ENCODE assay signal across 12 mouse cellular contexts in the genomic region with DNA sequence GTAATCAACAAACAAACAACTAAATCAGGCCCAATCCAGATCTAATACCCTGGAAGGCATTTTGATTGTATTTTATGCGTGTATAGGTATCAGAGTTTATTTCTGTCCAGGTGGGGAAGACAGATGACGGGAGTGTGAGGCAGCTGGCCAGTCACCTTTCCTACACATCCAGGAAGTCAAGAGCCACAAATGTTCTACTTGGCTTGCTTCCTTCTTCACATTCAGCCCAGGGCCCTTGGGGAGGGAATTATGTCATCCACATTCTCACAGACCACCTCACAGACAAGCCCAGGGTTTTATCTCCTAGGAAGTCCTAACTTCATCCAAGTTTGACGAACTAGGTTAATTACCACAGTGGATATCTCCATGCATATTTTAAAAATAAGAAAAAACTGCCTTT.
DNase-seq lines count a peak whose midpoint lies in the region; ATAC-seq and TF ChIP-seq lines count a peak whose summit lies in the region.
"Had no signal": no experiment of that assay in that cellular context is flagged by ENCODE, and none has a peak within 500 bp of the region (broad histone marks: within the 10 kb centered on the region; RNA-seq: fewer than 3 reads in every experiment).

No protein-coding gene starts in this region.

- intact Hi-C loops in gastrocnemius, adult 2 months (cut with DNase I): no loop called here
- intact Hi-C loops in gastrocnemius, postnatal 36 days (cut with DNase I): no loop called here

- H3K27me3 ChIP-seq in lung, embryonic 16.5 days (ENCODE audit: control insufficient read depth, insufficient read depth, low read depth, low read length): no peaks in the 10 kb centered on the region
- H3K27me3 ChIP-seq in embryonic facial prominence, embryonic 15.5 days: no peaks in the 10 kb centered on the region
- no peaks in the 10 kb centered on the region for H3K27me3 ChIP-seq in intestine, embryonic 16.5 days (replicated peaks; ENCODE audit: control insufficient read depth, insufficient read depth, low read length)
- H3K27me3 ChIP-seq: liver, embryonic 15.5 days had no signal

- DNase-seq in gastrocnemius, adult 2 months: no peak
- no peak for DNase-seq in gastrocnemius, postnatal 36 days
- DNase-seq in lung, postnatal 10 days: no peak
- no peak for DNase-seq in Muller cell, postnatal 12 days (ENCODE audit: inconsistent ontology term)
- no peak for DNase-seq in neural tube, embryonic 10.5 days (ENCODE audit: extremely low spot score, low spot score)
- DNase-seq: adrenal gland, postnatal 14 days; kidney, postnatal 25 days; thymus, postnatal 14 days had no signal

- H3K27ac ChIP-seq in gastrocnemius, adult 2 months: peak overlapping the region; percentile 59
- H3K27ac ChIP-seq in lung, embryonic 16.5 days (ENCODE audit: low read length): peak overlapping the region; percentile 70
- H3K27ac ChIP-seq in embryonic facial prominence, embryonic 15.5 days (replicated peaks): peak overlapping the region; percentile 63; the same call in 1 of the 2 replicates
- H3K27ac ChIP-seq in intestine, embryonic 16.5 days (ENCODE audit: low read length): no peak overlapping the region
- H3K27ac ChIP-seq: liver, embryonic 15.5 days had no signal

- H3K4me1 ChIP-seq in lung, embryonic 16.5 days (replicated peaks; ENCODE audit: control insufficient read depth, insufficient read depth, low read length): peaks cover 12% of the 10 kb centered on the region
- H3K4me1 ChIP-seq in embryonic facial prominence, embryonic 15.5 days: peaks cover 12% of the 10 kb centered on the region
- peaks cover 12% of the 10 kb centered on the region for H3K4me1 ChIP-seq in intestine, embryonic 16.5 days (ENCODE audit: control insufficient read depth, insufficient read depth, low read length)
- H3K4me1 ChIP-seq: liver, embryonic 15.5 days had no signal

- no peak overlapping the region for H3K9ac ChIP-seq in lung, embryonic 16.5 days (ENCODE audit: low read length)
- H3K9ac ChIP-seq in embryonic facial prominence, embryonic 15.5 days: no peak overlapping the region
- H3K9ac ChIP-seq in intestine, embryonic 16.5 days (ENCODE audit: low read depth, low read length): no peak overlapping the region
- H3K9ac ChIP-seq: liver, embryonic 15.5 days had no signal

- no peak for TF ChIP-seq CTCF in gastrocnemius, adult 2 months (IDR thresholded peaks at IDR 0.05)

- H3K4me3 ChIP-seq in gastrocnemius, adult 2 months: no peak overlapping the region
- H3K4me3 ChIP-seq in lung, embryonic 16.5 days (ENCODE audit: low read length): no peak overlapping the region
- H3K4me3 ChIP-seq in embryonic facial prominence, embryonic 15.5 days (replicated peaks): no peak overlapping the region
- no peak overlapping the region for H3K4me3 ChIP-seq in intestine, embryonic 16.5 days (ENCODE audit: low read length)
- H3K4me3 ChIP-seq: liver, embryonic 15.5 days had no signal

- H3K9me3 ChIP-seq in lung, embryonic 16.5 days (ENCODE audit: control insufficient read depth, low read length): no peaks in the 10 kb centered on the region
- no peaks in the 10 kb centered on the region for H3K9me3 ChIP-seq in embryonic facial prominence, embryonic 15.5 days (replicated peaks)
- H3K9me3 ChIP-seq in intestine, embryonic 16.5 days (ENCODE audit: control insufficient read depth, low read length): no peaks in the 10 kb centered on the region
- H3K9me3 ChIP-seq: liver, embryonic 15.5 days had no signal

- H3K4me2 ChIP-seq in lung, embryonic 16.5 days (ENCODE audit: low read depth, low read length): no peak overlapping the region
- H3K4me2 ChIP-seq in embryonic facial prominence, embryonic 15.5 days (replicated peaks): no peak overlapping the region
- H3K4me2 ChIP-seq in intestine, embryonic 16.5 days (ENCODE audit: low read depth, low read length): no peak overlapping the region
- H3K4me2 ChIP-seq: liver, embryonic 15.5 days had no signal

- WGBS in lung, embryonic 16.5 days: 64% methylated on average over 3 of the region's 3 CpGs
- 65% methylated on average over 3 of the region's 3 CpGs for WGBS in embryonic facial prominence, embryonic 15.5 days
- 63% methylated on average over 3 of the region's 3 CpGs for WGBS in intestine, embryonic 16.5 days

- H3K36me3 ChIP-seq in lung, embryonic 16.5 days (ENCODE audit: control insufficient read depth, insufficient read depth, low read length): no peaks in the 10 kb centered on the region
- H3K36me3 ChIP-seq in embryonic facial prominence, embryonic 15.5 days: no peaks in the 10 kb centered on the region
- H3K36me3 ChIP-seq in intestine, embryonic 16.5 days (ENCODE audit: control insufficient read depth, insufficient read depth, low read length): no peaks in the 10 kb centered on the region
- H3K36me3 ChIP-seq: liver, embryonic 15.5 days had no signal

- ATAC-seq in lung, embryonic 16.5 days (ENCODE audit: low read depth): peak; percentile 22; the same call in 1 of the 2 replicates
- ATAC-seq in embryonic facial prominence, embryonic 15.5 days (ENCODE audit: insufficient number of reproducible peaks, low FRiP score, low TSS enrichment, low read depth): no peak
- ATAC-seq in intestine, embryonic 16.5 days: peak; percentile 31; the same call in 1 of the 2 replicates
